Mouse (Mus musculus) liver, postnatal 0 days (tissue): Measurements from ENCODE around the gene Ror1. TPM values are rescaled to one million over a fixed set of nuclear protein-coding genes. Genes with fewer than 3 reads are reported as not detected.

ENCODE experiments used
- ATAC-seq: fragments of 200-750 bp; cut with Nextera tagmentation; 2 replicates; pipeline ENCODE4 v1.8.0; 2017; ENCODE audit warnings: mild to moderate bottlenecking, moderate library complexity
- DNase-seq: peaks from one replicate; pipeline ENCODE4 v3.0.0-alpha.2; 2016
- H3K27ac ChIP-seq: fragments of 300-500 bp; sonication (generic); 2 replicates; pipeline ENCODE4 v1.5.1; 2014; ENCODE audit warnings: antibody characterized with exemption, moderate library complexity, mild to moderate bottlenecking, low read depth
- H3K27me3 ChIP-seq: fragments of 300-500 bp; sonication (generic); 2 replicates; pipeline ENCODE4 v1.6.1; 2014; ENCODE audit warnings: low read length, control low read depth, mixed read lengths; ENCODE audit not compliant: insufficient read depth
- H3K36me3 ChIP-seq: fragments of 300-500 bp; sonication (generic); replicated peaks from 2 replicates; pipeline ENCODE4 v1.6.1; 2014; ENCODE audit warnings: mild to moderate bottlenecking, control low read depth, low read length, moderate library complexity, mixed read lengths; ENCODE audit not compliant: insufficient read depth
- H3K4me1 ChIP-seq: fragments of 300-500 bp; sonication (generic); 2 replicates; pipeline ENCODE4 v1.6.1; 2014; ENCODE audit warnings: antibody characterized with exemption, mild to moderate bottlenecking, control low read depth; ENCODE audit not compliant: insufficient read depth
- H3K4me2 ChIP-seq: fragments of 300-500 bp; sonication (generic); 2 replicates; pipeline ENCODE4 v1.6.1; 2014; ENCODE audit warnings: low read depth, mild to moderate bottlenecking, low read length, moderate library complexity, mixed read lengths
- H3K4me3 ChIP-seq: fragments of 300-500 bp; sonication (generic); 2 replicates; pipeline ENCODE4 v1.5.1; 2014; ENCODE audit warnings: low read depth, low read length
- H3K9ac ChIP-seq: fragments of 300-500 bp; sonication (generic); replicated peaks from 2 replicates; pipeline ENCODE4 v1.6.1; 2014; ENCODE audit warnings: mild to moderate bottlenecking, moderate library complexity
- H3K9me3 ChIP-seq: fragments of 300-500 bp; sonication (generic); 2 replicates; pipeline ENCODE4 v1.6.1; 2016; ENCODE audit warnings: mild to moderate bottlenecking, control low read depth, low read length, mixed read lengths
- CTCF ChIP-seq: sonication (generic); IDR thresholded peaks from 2 replicates; pipeline ENCODE4 v1.5.1; 2016; ENCODE audit warnings: antibody characterized with exemption, low read depth
- EP300 ChIP-seq: IDR thresholded peaks from 2 replicates; pipeline ENCODE4 v1.6.1; 2016; ENCODE audit warnings: antibody characterized with exemption, low read depth, mild to moderate bottlenecking
- WGBS: fragments of 180-500 bp; shearing (Covaris S2); extraction: QIAGEN DNeasy Blood & Tissue Kit; methylation state at CpG from one replicate; pipeline ENCODE4 v1.1.7; 2014; ENCODE audit not compliant: insufficient replicate concordance; 5-methylcytosine and 5-hydroxymethylcytosine counted together
- polyA plus RNA-seq: library from polyadenylated mRNA; unstranded; fragments of >200 nt; fragmentation: Nextera tagmentation; extraction: Ambion mirVana; gene quantifications from 2 replicates; pipeline ENCODE4 v1.2.1, GENCODE M21; 2015

Gene Ror1
- polyA plus RNA-seq, 1 experiment from 2014 or later: 0.29 TPM

DNA sequence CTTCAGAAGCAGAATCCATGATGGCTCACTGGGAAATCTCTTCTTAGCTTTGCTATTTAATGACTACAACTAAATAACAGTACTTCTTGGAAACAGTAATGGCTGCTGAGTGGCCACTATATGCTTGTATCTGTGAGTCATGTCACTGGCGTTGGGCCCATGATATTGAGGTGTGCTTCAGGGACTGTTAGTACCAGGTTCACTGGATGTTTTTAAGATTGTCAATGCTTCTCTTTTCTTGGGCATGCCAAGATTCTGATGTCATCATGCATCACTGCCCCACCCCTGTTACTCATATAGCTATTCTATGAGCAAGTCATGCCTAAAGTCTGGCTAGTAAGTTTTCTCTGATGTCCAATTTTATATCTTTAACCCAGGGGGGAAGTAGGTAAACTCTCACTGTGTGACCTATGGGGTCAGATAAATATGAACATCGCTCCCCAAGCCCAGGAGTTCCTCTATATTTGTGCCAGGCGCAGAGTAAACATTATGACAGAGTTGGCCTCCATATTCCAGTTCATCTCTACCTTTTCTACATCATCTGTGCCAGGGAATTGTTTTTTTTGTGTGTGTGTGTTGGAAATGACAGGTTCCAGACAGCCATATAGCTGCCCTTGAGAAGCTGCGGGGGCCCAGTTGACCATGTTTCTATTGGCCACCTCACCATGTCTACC lies 178.4 kb downstream of the Ror1 start:
- ATAC-seq (no peak), DNase-seq (no peak)
- TF ChIP-seq EP300 (no peak), CTCF (no peak)
- H3K4me2 ChIP-seq: no peak overlapping the region
- no peak overlapping the region for H3K9ac ChIP-seq
- no peaks in the 10 kb centered on the region for H3K9me3 ChIP-seq
- H3K36me3 ChIP-seq: no peaks in the 10 kb centered on the region
- no peaks in the 10 kb centered on the region for H3K27me3 ChIP-seq
- H3K4me3 ChIP-seq: no peak overlapping the region
- H3K4me1 ChIP-seq: peaks cover 8% of the 10 kb centered on the region
- H3K27ac ChIP-seq: no peak overlapping the region
- WGBS: 78% methylated on average over 4 of the region's 4 CpGs

- DNase-seq: no peak
- Histone ChIP-seq H3K9me3 (no peaks in the 10 kb centered on the region), H3K4me1 (peaks cover 8% of the 10 kb centered on the region), H3K9ac (no peak overlapping the region), H3K4me2 (no peak overlapping the region), H3K36me3 (no peaks in the 10 kb centered on the region), H3K27me3 (no peaks in the 10 kb centered on the region), H3K27ac (no peak overlapping the region), H3K4me3 (no peak overlapping the region)
- 75% methylated on average over 7 of the region's 7 CpGs for WGBS
- TF ChIP-seq EP300: no peak
- TF ChIP-seq CTCF: no peak
- no peak for ATAC-seq
These were observed 180.9 kb downstream of the Ror1 start for GRCm38 (mm10) chr4:100276482-100276881.

DNA sequence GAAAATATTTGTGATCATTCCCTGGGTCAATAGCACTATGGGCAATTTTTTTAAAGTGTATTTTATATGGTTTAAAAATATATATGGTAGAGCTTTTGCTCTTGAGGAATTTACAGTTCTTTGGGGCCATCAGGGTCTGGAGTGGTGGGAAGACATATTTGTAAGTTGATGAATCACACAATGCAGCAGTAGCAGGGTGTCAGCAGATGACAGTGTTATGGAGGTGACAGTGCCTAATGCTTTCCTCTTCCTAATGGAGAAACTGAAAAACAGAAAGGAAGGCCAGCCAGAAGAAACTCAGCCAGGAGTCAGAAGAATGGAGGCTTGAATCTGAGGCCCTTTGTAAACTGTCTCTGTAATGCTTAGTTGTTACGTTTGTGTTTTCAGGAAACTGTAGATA lies 181.4 kb downstream of the Ror1 start:
- no peaks in the 10 kb centered on the region for H3K9me3 ChIP-seq
- H3K4me2 ChIP-seq: no peak overlapping the region
- H3K9ac ChIP-seq: no peak overlapping the region
- no peak for TF ChIP-seq EP300
- no peak for TF ChIP-seq CTCF
- no peak for DNase-seq
- H3K27ac ChIP-seq: no peak overlapping the region
- no peaks in the 10 kb centered on the region for H3K27me3 ChIP-seq
- no peaks in the 10 kb centered on the region for H3K36me3 ChIP-seq
- 69% methylated on average over 1 of the region's 1 CpGs for WGBS
- no peak for ATAC-seq
- H3K4me1 ChIP-seq: peaks cover 4% of the 10 kb centered on the region
- no peak overlapping the region for H3K4me3 ChIP-seq

- Histone ChIP-seq H3K4me3 (no peak overlapping the region), H3K4me2 (no peak overlapping the region), H3K9me3 (no peaks in the 10 kb centered on the region), H3K9ac (no peak overlapping the region), H3K4me1 (no peaks in the 10 kb centered on the region), H3K27me3 (no peaks in the 10 kb centered on the region), H3K36me3 (no peaks in the 10 kb centered on the region), H3K27ac (no peak overlapping the region)
- DNase-seq (no peak), ATAC-seq (no peak)
- 77% methylated on average over 8 of the region's 8 CpGs for WGBS
- no peak for TF ChIP-seq EP300
- no peak for TF ChIP-seq CTCF
These were observed 187.7 kb downstream of the Ror1 start for GRCm38 (mm10) chr4:100283171-100283880.

DNA sequence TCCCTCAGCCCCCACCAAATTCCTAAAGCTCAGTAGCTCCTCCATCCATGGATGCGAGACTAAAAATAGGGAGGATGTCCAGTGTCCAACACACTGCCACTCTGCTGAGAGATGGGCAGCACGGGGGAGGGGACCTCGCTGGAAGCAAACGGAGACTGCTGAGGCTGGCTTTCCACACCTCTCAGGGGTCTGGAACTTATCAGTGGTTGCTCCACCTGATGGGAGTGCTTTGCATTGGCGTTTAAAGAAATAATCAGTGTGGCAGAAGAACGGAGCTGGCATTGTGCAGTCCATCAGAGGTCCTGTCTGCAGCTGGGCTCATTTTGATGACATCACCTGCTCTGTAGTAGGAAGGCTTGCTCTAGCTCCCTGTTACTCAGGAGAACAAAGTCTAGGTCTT lies 188.9 kb downstream of the Ror1 start:
- H3K27me3 ChIP-seq: no peaks in the 10 kb centered on the region
- H3K27ac ChIP-seq: no peak overlapping the region
- no peaks in the 10 kb centered on the region for H3K9me3 ChIP-seq
- H3K4me3 ChIP-seq: no peak overlapping the region
- no peaks in the 10 kb centered on the region for H3K36me3 ChIP-seq
- no peak for DNase-seq
- H3K4me1 ChIP-seq: no peaks in the 10 kb centered on the region
- no peak overlapping the region for H3K4me2 ChIP-seq
- WGBS: 75% methylated on average over 6 of the region's 6 CpGs
- ATAC-seq: no peak
- no peak overlapping the region for H3K9ac ChIP-seq
- TF ChIP-seq CTCF: no peak
- TF ChIP-seq EP300: no peak

- TF ChIP-seq EP300 (no peak), CTCF (no peak)
- Histone ChIP-seq H3K27ac (no peak overlapping the region), H3K27me3 (no peaks in the 10 kb centered on the region), H3K4me2 (no peak overlapping the region), H3K4me3 (no peak overlapping the region), H3K9ac (no peak overlapping the region), H3K4me1 (no peaks in the 10 kb centered on the region), H3K9me3 (no peaks in the 10 kb centered on the region), H3K36me3 (no peaks in the 10 kb centered on the region)
- ATAC-seq: no peak
- no peak for DNase-seq
- WGBS: 55% methylated on average over 7 of the region's 7 CpGs
These were observed 190.5 kb downstream of the Ror1 start for GRCm38 (mm10) chr4:100286111-100286541.
